Mouse (Mus musculus): ENCODE measurements around the gene Rb1. TPM values are rescaled to one million over a fixed set of nuclear protein-coding genes. Genes with fewer than 3 reads are reported as not detected.

Gene Rb1
- 19.4 and 32.5 TPM in 2 replicates for polyA plus RNA-seq (2015; fragmentation: Nextera tagmentation; extraction: Ambion mirVana)

DNA sequence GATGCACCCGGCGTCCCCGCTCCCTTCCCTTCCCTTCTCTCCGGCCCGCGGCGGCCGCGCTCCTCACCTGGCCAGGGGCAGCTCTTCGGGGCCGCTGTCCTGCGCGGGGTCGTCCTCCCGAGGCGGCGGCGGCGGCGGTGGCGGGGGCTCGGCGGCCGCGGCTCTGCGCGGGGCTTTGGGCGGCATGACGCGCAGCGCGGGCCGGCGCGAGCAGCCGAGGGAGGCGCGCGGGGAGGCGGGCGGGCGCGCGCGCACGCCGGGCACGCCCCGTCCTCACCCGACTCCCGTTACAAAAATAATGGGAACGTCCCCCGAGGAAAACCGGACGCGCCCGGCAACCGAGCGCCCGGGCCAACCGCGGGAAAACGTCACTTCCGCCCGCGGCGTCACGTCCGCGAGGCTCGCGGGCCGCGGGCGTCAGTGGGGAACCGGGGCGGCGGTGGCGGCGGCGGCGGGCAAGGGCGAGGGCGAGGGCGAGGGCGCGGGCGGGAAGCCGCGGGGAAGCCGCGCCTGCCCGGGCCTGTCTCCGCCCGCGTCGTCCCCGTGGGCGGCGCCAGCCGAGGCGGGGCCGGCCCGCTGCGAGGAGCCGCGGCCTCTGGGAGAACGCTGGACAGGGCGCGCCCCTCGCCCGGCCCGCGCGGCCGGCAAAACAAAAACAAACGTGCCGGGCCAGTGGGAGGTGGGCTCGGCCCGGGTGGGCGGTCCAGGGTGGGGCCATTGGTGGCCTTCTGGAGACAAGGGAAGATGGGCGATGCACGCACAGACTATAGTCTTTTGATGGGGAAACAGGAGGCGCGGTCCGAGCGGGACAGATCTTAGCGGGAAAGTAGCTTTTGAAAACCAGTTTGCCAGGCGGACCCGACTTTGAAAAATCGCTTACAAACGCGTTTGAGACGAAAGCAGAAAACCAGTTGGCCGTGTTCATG is at the start of gene Rb1:
TSS of gene Rb1 (minus strand) at position 367 of the 926 bp plus-strand sequence.
- H3K4me3 ChIP-seq, result peak within 1 kb of the TSS; percentile 89
- peak within 1 kb of the TSS; percentile 94 for H3K27ac ChIP-seq (replicated peaks)
- peak within 1 kb of the TSS; percentile 63 for H3K4me2 ChIP-seq (replicated peaks)
- ATAC-seq (replicated peaks), result peak; percentile 89
- no peaks in the 10 kb centered on the region for H3K9me3 ChIP-seq
- no peaks in the 10 kb centered on the region for H3K27me3 ChIP-seq
- H3K9ac ChIP-seq (replicated peaks), result peak within 1 kb of the TSS; percentile 85
- H3K4me1 ChIP-seq, result peaks cover 26% of the 10 kb centered on the region
- H3K36me3 ChIP-seq, result no peaks in the 10 kb centered on the region
- WGBS, result under 1% methylated on average over 104 of the region's 135 CpGs

DNA sequence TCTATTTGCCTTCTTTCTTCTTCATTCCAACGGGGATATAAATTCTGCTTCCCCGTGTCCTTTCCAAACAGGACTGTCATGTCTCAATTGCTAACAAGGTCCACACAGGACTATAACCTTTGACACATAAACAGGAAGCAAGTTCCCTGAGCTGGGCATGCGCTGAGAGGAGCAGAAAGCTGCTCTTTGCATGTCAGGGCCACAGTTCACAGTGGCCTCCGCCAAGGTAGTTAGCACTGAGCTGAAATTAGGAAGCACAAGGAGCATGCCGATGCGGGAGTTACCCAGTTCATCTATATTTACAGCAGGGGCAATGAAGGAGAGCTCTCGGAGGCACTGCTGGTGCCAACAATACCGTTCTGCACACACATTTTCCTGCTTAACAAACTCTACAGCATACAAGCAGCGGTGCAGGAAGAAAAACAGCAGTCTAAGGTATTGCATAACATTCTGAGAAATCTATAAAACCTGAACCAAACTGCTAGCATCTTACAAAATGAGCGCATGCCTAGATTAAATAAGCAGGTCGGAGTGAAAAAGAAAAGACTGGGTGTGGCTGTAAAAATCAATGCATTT is 48.8 kb upstream of the Rb1 start:
- H3K4me3 ChIP-seq, result no peak overlapping the region
- no peak overlapping the region for H3K4me2 ChIP-seq (replicated peaks)
- H3K27ac ChIP-seq (replicated peaks), result no peak overlapping the region
- ATAC-seq (replicated peaks), result no peak
- no peaks in the 10 kb centered on the region for H3K27me3 ChIP-seq
- H3K36me3 ChIP-seq, result peaks cover 4% of the 10 kb centered on the region; the same call in 1 of the 2 replicates
- 75% methylated on average over 11 of the region's 11 CpGs for WGBS
- no peaks in the 10 kb centered on the region for H3K9me3 ChIP-seq
- no peak overlapping the region for H3K9ac ChIP-seq (replicated peaks)
- peaks cover 14% of the 10 kb centered on the region for H3K4me1 ChIP-seq

GRCm38 (mm10) chr14:73373606-73374005 is 48.0 kb upstream of the Rb1 start:
- no peaks in the 10 kb centered on the region for H3K9me3 ChIP-seq
- H3K4me1 ChIP-seq, result peaks cover 14% of the 10 kb centered on the region
- H3K36me3 ChIP-seq, result peaks cover 2% of the 10 kb centered on the region; the same call in 1 of the 2 replicates
- no peak overlapping the region for H3K9ac ChIP-seq (replicated peaks)
- H3K27ac ChIP-seq (replicated peaks), result no peak overlapping the region
- H3K27me3 ChIP-seq, result no peaks in the 10 kb centered on the region
- H3K4me3 ChIP-seq, result no peak overlapping the region
- no peak for ATAC-seq (replicated peaks)
- no peak overlapping the region for H3K4me2 ChIP-seq (replicated peaks)
- 90% methylated on average over 8 of the region's 8 CpGs for WGBS

DNA sequence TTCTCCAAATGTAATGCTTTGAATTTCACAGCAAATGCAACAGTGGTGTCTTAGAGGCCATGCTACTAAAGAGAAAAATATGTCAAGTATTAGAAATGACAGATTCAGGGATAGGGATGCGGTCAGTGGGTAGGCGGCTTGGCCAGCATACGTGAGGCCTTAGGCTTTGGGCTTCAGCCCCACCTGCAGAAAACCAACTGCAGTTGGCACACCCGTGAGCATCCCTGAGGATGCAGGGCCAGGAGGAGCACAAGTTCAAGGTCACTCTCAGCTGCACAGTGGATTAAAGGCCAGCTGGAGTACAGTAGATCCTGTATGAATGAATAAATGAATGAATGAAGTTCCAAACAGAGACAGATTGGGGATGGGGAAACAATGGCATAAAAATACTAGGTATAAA is 47.4 kb upstream of the Rb1 start:
- Histone ChIP-seq H3K9ac (replicated peaks) (no peak overlapping the region), H3K4me1 (peaks cover 11% of the 10 kb centered on the region), H3K27ac (replicated peaks) (no peak overlapping the region), H3K4me2 (replicated peaks) (no peak overlapping the region), H3K36me3 (peaks cover 8% of the 10 kb centered on the region), H3K4me3 (no peak overlapping the region), H3K9me3 (no peaks in the 10 kb centered on the region), H3K27me3 (no peaks in the 10 kb centered on the region)
- 91% methylated on average over 4 of the region's 4 CpGs for WGBS
- ATAC-seq (replicated peaks), result no peak

DNA sequence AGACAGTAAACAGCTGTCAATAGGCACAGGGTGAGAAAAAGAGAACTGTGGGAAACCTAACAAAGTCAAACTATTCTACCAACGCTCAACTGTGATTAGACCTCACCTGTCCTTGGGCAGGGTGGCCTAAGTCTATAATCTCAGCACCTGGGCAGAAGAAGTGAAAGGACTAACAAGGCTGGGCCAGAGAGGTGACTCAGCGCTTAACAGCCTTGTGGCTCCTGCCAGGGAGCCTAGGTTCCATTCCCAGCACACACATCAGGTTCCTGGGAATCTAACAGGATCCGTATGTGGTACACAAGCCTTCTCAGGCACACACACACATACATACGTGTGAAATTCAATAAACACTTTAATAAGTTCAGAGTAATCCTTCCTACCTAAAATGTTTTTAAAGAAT is 46.0 kb upstream of the Rb1 start:
- H3K9me3 ChIP-seq, result no peaks in the 10 kb centered on the region
- H3K27me3 ChIP-seq, result no peaks in the 10 kb centered on the region
- 91% methylated on average over 4 of the region's 4 CpGs for WGBS
- no peak overlapping the region for H3K4me2 ChIP-seq (replicated peaks)
- ATAC-seq (replicated peaks), result no peak
- peaks cover 13% of the 10 kb centered on the region; the same call in 1 of the 2 replicates for H3K4me1 ChIP-seq
- no peak overlapping the region for H3K27ac ChIP-seq (replicated peaks)
- no peak overlapping the region for H3K4me3 ChIP-seq
- peaks cover 22% of the 10 kb centered on the region for H3K36me3 ChIP-seq
- H3K9ac ChIP-seq (replicated peaks), result no peak overlapping the region

GRCm38 (mm10) chr14:73370695-73371372 is 45.2 kb upstream of the Rb1 start:
- Histone ChIP-seq H3K27me3 (no peaks in the 10 kb centered on the region), H3K36me3 (peaks cover 30% of the 10 kb centered on the region), H3K4me2 (replicated peaks) (no peak overlapping the region), H3K9ac (replicated peaks) (no peak overlapping the region), H3K4me1 (peaks cover 11% of the 10 kb centered on the region; the same call in 1 of the 2 replicates), H3K9me3 (no peaks in the 10 kb centered on the region), H3K4me3 (no peak overlapping the region), H3K27ac (replicated peaks) (no peak overlapping the region)
- WGBS, result 75% methylated on average over 23 of the region's 23 CpGs
- no peak for ATAC-seq (replicated peaks)

- H3K9me3 ChIP-seq, result no peaks in the 10 kb centered on the region
- whole genome bisulfite sequencing, result 87% methylated on average over 11 of the region's 11 CpGs
- no peak overlapping the region for H3K4me2 ChIP-seq (replicated peaks)
- H3K4me1 ChIP-seq, result peaks cover 10% of the 10 kb centered on the region; the same call in 1 of the 2 replicates
- no peak for ATAC-seq (replicated peaks)
- H3K4me3 ChIP-seq, result no peak overlapping the region
- H3K27ac ChIP-seq (replicated peaks), result no peak overlapping the region
- no peak overlapping the region for H3K9ac ChIP-seq (replicated peaks)
- H3K36me3 ChIP-seq, result peaks cover 36% of the 10 kb centered on the region
- H3K27me3 ChIP-seq, result no peaks in the 10 kb centered on the region
These were observed 44.6 kb upstream of the Rb1 start for GRCm38 (mm10) chr14:73370078-73370670.

DNA sequence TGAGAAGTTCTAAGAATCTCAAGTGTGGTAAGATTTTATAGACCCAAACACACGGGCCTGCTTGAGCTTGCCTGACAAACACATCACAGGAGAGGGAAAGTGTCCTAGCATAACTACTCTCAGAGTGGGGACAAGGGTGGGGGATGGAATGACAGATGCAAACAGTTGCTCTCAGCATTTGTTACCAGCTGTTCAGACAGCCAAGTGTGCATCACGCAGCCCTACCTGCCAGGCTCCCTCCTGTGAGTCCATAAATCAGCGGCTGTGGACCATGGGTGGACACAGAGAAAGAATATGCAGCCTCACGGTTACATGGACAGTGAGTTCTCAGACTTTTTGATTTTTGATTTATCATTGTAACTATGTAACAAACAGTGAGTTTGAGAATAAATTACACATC is 44.0 kb upstream of the Rb1 start:
- Histone ChIP-seq H3K4me2 (replicated peaks) (no peak overlapping the region), H3K27me3 (no peaks in the 10 kb centered on the region), H3K4me1 (peaks cover 7% of the 10 kb centered on the region; the same call in 1 of the 2 replicates), H3K36me3 (peaks cover 41% of the 10 kb centered on the region), H3K9me3 (no peaks in the 10 kb centered on the region), H3K9ac (replicated peaks) (no peak overlapping the region), H3K27ac (replicated peaks) (no peak overlapping the region), H3K4me3 (no peak overlapping the region)
- no peak for ATAC-seq (replicated peaks)
- 88% methylated on average over 4 of the region's 4 CpGs for WGBS

- no peak overlapping the region for H3K4me2 ChIP-seq (replicated peaks)
- peaks cover 47% of the 10 kb centered on the region for H3K36me3 ChIP-seq
- no peak for ATAC-seq (replicated peaks)
- no peak overlapping the region for H3K4me3 ChIP-seq
- no peak overlapping the region for H3K9ac ChIP-seq (replicated peaks)
- 93% methylated on average over 13 of the region's 13 CpGs for WGBS
- H3K27ac ChIP-seq (replicated peaks), result no peak overlapping the region
- H3K4me1 ChIP-seq, result peaks cover 7% of the 10 kb centered on the region; the same call in 1 of the 2 replicates
- H3K27me3 ChIP-seq, result no peaks in the 10 kb centered on the region
- H3K9me3 ChIP-seq, result no peaks in the 10 kb centered on the region
These were observed 43.3 kb upstream of the Rb1 start for GRCm38 (mm10) chr14:73368966-73369365.

DNA sequence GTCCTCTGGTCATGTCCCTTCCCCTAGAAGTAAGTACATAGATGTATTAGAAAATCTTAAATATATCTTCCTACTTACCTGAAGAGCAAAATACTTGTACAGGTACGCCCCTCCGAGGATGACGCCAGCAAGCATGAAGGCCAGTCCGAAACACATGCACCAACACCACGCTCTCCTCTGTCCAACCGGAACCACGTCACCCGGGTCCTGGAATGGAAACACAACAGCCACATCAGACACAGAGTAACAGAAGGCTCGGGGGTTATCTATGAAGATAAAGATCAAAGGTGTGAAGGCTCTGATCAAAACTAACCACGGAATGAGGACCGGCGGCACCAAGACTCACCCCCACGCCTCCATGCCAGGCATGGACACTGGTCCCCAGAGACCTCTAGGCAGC is 42.6 kb upstream of the Rb1 start:
- no peak overlapping the region for H3K27ac ChIP-seq (replicated peaks)
- WGBS, result 96% methylated on average over 13 of the region's 13 CpGs
- H3K9ac ChIP-seq (replicated peaks), result no peak overlapping the region
- H3K36me3 ChIP-seq, result peaks cover 55% of the 10 kb centered on the region
- H3K4me1 ChIP-seq, result peaks cover 7% of the 10 kb centered on the region; the same call in 1 of the 2 replicates
- ATAC-seq (replicated peaks), result no peak
- no peak overlapping the region for H3K4me3 ChIP-seq
- H3K4me2 ChIP-seq (replicated peaks), result no peak overlapping the region
- H3K27me3 ChIP-seq, result no peaks in the 10 kb centered on the region
- H3K9me3 ChIP-seq, result no peaks in the 10 kb centered on the region

- no peak overlapping the region for H3K27ac ChIP-seq (replicated peaks)
- no peaks in the 10 kb centered on the region for H3K27me3 ChIP-seq
- H3K4me3 ChIP-seq, result no peak overlapping the region
- no peaks in the 10 kb centered on the region for H3K9me3 ChIP-seq
- peaks cover 2% of the 10 kb centered on the region; the same call in 1 of the 2 replicates for H3K4me1 ChIP-seq
- peaks cover 73% of the 10 kb centered on the region for H3K36me3 ChIP-seq
- H3K4me2 ChIP-seq (replicated peaks), result no peak overlapping the region
- H3K9ac ChIP-seq (replicated peaks), result no peak overlapping the region
- ATAC-seq (replicated peaks), result peak; percentile 71; the same call in 1 of the 2 replicates
- WGBS, result 63% methylated on average over 11 of the region's 11 CpGs
These were observed 40.7 kb upstream of the Rb1 start for GRCm38 (mm10) chr14:73366278-73366677.
